Mouse (Mus musculus): Measurements from ENCODE around the gene Rgs7. TPM values are rescaled to one million over a fixed set of nuclear protein-coding genes. Genes with fewer than 3 reads are reported as not detected.

The Rgs7 gene
- polyA plus RNA-seq, 1 experiment from 2014 or later, result 0.63 TPM

GRCm38 (mm10) chr1:175028716-175029204 is 463.5 kb downstream of the Rgs7 start:
- Histone ChIP-seq H3K9me3 (ENCODE audit: control insufficient read depth) (no peaks in the 10 kb centered on the region), H3K27ac (ENCODE audit: low read depth, low read length) (no peak overlapping the region), H3K4me1 (replicated peaks; ENCODE audit: control insufficient read depth, insufficient read depth, low read length) (no peaks in the 10 kb centered on the region), H3K4me3 (ENCODE audit: low read depth, low read length) (no peak overlapping the region), H3K9ac (ENCODE audit: low read depth, low read length) (no peak overlapping the region), H3K27me3 (replicated peaks; ENCODE audit: control insufficient read depth, insufficient read depth, low read length) (no peaks in the 10 kb centered on the region), H3K4me2 (replicated peaks; ENCODE audit: low read depth) (no peak overlapping the region), H3K36me3 (ENCODE audit: control insufficient read depth, insufficient read depth) (no peaks in the 10 kb centered on the region)
- 24% methylated on average over 9 of the region's 9 CpGs for WGBS
- ATAC-seq, result no peak
- TF ChIP-seq CTCF (IDR thresholded peaks at IDR 0.05; ENCODE audit: low read depth), result no peak

DNA sequence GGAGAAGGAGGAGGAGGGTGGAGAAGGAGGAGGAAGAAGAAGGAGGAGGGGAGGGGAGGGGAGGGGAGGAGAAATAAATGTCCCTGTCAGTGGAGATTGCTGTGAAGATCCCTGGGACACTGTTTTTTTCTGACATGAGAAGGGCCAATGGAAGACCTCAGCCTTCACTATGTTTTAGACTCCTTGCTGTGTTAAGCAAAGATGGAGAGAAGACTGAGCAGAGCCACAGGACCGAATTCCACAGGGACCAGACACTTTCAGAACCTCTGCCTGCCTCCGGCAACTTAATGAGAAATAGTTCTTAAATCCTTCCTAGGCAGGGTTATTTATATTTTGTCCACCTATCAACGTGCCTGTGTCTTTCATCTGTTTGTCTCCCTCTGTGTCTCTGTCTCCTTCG is 464.0 kb downstream of the Rgs7 start:
- no peak for ATAC-seq
- TF ChIP-seq CTCF (IDR thresholded peaks at IDR 0.05; ENCODE audit: low read depth), result no peak
- H3K9ac ChIP-seq (ENCODE audit: low read depth, low read length), result no peak overlapping the region
- no peaks in the 10 kb centered on the region for H3K27me3 ChIP-seq (replicated peaks; ENCODE audit: control insufficient read depth, insufficient read depth, low read length)
- no peak overlapping the region for H3K27ac ChIP-seq (ENCODE audit: low read depth, low read length)
- H3K4me1 ChIP-seq (replicated peaks; ENCODE audit: control insufficient read depth, insufficient read depth, low read length), result no peaks in the 10 kb centered on the region
- H3K9me3 ChIP-seq (ENCODE audit: control insufficient read depth), result no peaks in the 10 kb centered on the region
- WGBS, result 22% methylated on average over 4 of the region's 4 CpGs
- no peak overlapping the region for H3K4me2 ChIP-seq (replicated peaks; ENCODE audit: low read depth)
- no peaks in the 10 kb centered on the region for H3K36me3 ChIP-seq (ENCODE audit: control insufficient read depth, insufficient read depth)
- no peak overlapping the region for H3K4me3 ChIP-seq (ENCODE audit: low read depth, low read length)

- H3K27me3 ChIP-seq (replicated peaks; ENCODE audit: control insufficient read depth, insufficient read depth, low read length), result no peaks in the 10 kb centered on the region
- H3K36me3 ChIP-seq (ENCODE audit: control insufficient read depth, insufficient read depth), result no peaks in the 10 kb centered on the region
- ATAC-seq, result no peak
- no peaks in the 10 kb centered on the region for H3K9me3 ChIP-seq (ENCODE audit: control insufficient read depth)
- H3K4me1 ChIP-seq (replicated peaks; ENCODE audit: control insufficient read depth, insufficient read depth, low read length), result no peaks in the 10 kb centered on the region
- H3K4me3 ChIP-seq (ENCODE audit: low read depth, low read length), result no peak overlapping the region
- no peak overlapping the region for H3K27ac ChIP-seq (ENCODE audit: low read depth, low read length)
- no peak overlapping the region for H3K9ac ChIP-seq (ENCODE audit: low read depth, low read length)
- no peak overlapping the region for H3K4me2 ChIP-seq (replicated peaks; ENCODE audit: low read depth)
- TF ChIP-seq CTCF (IDR thresholded peaks at IDR 0.05; ENCODE audit: low read depth), result no peak
- WGBS, result 52% methylated on average over 7 of the region's 7 CpGs
Measured at GRCm38 (mm10) chr1:175025781-175026309, 466.5 kb downstream of the Rgs7 start.

GRCm38 (mm10) chr1:175024136-175024535 is 468.2 kb downstream of the Rgs7 start:
- no peak for ATAC-seq
- H3K27ac ChIP-seq (ENCODE audit: low read depth, low read length), result no peak overlapping the region
- TF ChIP-seq CTCF (IDR thresholded peaks at IDR 0.05; ENCODE audit: low read depth), result no peak
- no peaks in the 10 kb centered on the region for H3K9me3 ChIP-seq (ENCODE audit: control insufficient read depth)
- no peaks in the 10 kb centered on the region for H3K4me1 ChIP-seq (replicated peaks; ENCODE audit: control insufficient read depth, insufficient read depth, low read length)
- no peak overlapping the region for H3K4me2 ChIP-seq (replicated peaks; ENCODE audit: low read depth)
- H3K36me3 ChIP-seq (ENCODE audit: control insufficient read depth, insufficient read depth), result no peaks in the 10 kb centered on the region
- 89% methylated on average over 1 of the region's 1 CpGs for WGBS
- no peaks in the 10 kb centered on the region for H3K27me3 ChIP-seq (replicated peaks; ENCODE audit: control insufficient read depth, insufficient read depth, low read length)
- no peak overlapping the region for H3K9ac ChIP-seq (ENCODE audit: low read depth, low read length)
- H3K4me3 ChIP-seq (ENCODE audit: low read depth, low read length), result no peak overlapping the region

Other genes starting within 250 kb of the Rgs7 start
- gene Kmo, start 127.9 kb upstream of the Rgs7 start, polyA plus RNA-seq (2015; fragmentation: Nextera tagmentation; extraction: Ambion mirVana), result 0.27 and 0.53 TPM in 2 replicates
- gene Fh1, start 133.1 kb upstream of the Rgs7 start, polyA plus RNA-seq (2015; fragmentation: Nextera tagmentation; extraction: Ambion mirVana), result 109 and 112 TPM in 2 replicates
- 4.1 and 4.5 TPM in 2 replicates for gene Opn3, start 200.3 kb upstream of the Rgs7 start, polyA plus RNA-seq (2015; fragmentation: Nextera tagmentation; extraction: Ambion mirVana)
- gene Chml, start 200.4 kb upstream of the Rgs7 start, polyA plus RNA-seq (2015; fragmentation: Nextera tagmentation; extraction: Ambion mirVana), result 1.6 TPM in 2 replicates
- gene Wdr64, start 206.1 kb upstream of the Rgs7 start, polyA plus RNA-seq (2015; fragmentation: Nextera tagmentation; extraction: Ambion mirVana), result not detected in 2 replicates